Mouse (Mus musculus) heart, postnatal 0 days (tissue): ENCODE data around the gene Lpin1.

Source experiments
- CTCF ChIP-seq: IDR thresholded peaks from 2 replicates; pipeline ENCODE4 v1.5.1; 2016; ENCODE audit warnings: antibody characterized with exemption, control low read depth, low read depth
- EP300 ChIP-seq: IDR thresholded peaks from 2 replicates; pipeline ENCODE4 v1.6.1; 2016; ENCODE audit warnings: antibody characterized with exemption, low read depth

- TF ChIP-seq CTCF (no peak), EP300 (no peak)
Observed at GRCm38 (mm10) chr12:16635816-16636215, 25.1 kb upstream of the Lpin1 start.
